Mouse (Mus musculus): ENCODE results near the gene Vgf. TPM values are rescaled to one million over a fixed set of nuclear protein-coding genes. Genes with fewer than 3 reads are reported as not detected.

The Vgf gene
- polyA plus RNA-seq, 1 experiment, result not detected

DNA sequence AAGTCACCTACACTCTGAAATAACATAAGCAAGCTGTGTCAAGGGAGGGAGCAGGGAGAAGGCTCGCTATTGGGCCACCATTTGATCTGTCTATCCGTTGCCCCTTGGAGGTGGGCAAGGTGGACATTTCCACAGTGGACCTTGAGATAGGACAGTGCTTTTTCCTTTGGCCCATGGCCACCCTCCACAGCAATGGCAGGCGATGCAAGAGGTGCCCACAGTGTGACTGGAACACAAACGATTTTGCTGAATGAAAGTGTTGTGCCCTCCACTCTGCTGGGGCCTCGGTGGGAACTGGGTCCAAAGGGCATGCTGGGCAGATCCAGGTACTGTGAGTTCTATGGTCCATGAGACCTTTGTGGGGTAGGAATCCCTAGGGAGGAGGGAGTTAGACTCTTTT is 36.4 kb downstream of the Vgf start:
- peaks cover 12% of the 10 kb centered on the region for H3K4me1 ChIP-seq (ENCODE audit: control insufficient read depth, insufficient read depth, low read length)
- TF ChIP-seq POLR2A (IDR thresholded peaks at IDR 0.05; ENCODE audit: borderline replicate concordance, low read depth, low read length) (no peak), CTCF (IDR thresholded peaks at IDR 0.05; ENCODE audit: low read depth, low read length) (no peak)
- H3K4me3 ChIP-seq (ENCODE audit: insufficient read depth, low read length), result no peak overlapping the region
- no peak overlapping the region for H3K27ac ChIP-seq (ENCODE audit: insufficient read depth, low read depth, low read length)

DNA sequence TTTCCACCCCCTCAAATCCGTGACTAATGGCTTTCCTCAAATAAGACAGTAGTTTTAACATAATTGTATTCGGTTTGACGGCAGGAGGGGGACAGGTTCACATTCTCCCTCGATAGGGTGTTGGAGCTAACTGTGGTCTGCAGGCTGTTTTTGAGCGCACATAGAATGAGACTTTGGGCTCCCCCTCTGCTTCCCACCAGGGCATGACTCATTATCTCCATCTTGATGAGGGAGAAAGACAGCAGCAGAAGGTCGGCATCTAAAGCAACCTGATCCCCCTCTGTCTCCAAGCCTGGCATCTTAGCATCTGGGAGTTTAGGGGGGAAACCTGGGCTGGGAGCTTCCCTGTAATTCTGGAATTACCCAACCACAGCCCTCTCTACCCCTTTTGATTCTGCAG is 39.3 kb downstream of the Vgf start:
- TF ChIP-seq POLR2A (IDR thresholded peaks at IDR 0.05; ENCODE audit: borderline replicate concordance, low read depth, low read length), result no peak
- no peak for TF ChIP-seq CTCF (IDR thresholded peaks at IDR 0.05; ENCODE audit: low read depth, low read length)

DNA sequence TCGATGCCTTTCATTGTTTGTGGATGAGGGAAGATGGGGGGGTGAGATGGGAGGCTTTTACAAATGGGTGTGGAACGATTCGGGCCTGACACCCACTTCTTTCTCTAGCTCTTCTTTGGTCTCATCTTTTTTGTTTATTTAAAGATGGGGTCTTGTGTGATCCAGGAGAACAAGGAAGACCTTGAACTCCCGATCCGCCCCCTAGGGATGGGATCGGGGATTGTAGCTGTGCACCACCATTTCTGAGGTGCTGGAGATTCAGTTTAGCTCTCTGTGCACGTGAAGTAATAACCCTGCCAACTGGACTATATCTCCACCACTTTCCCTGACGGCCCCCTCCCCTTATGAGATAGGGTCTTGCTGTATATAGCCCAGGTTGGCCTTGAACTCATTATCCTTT is 39.7 kb downstream of the Vgf start:
- Histone ChIP-seq H3K4me3 (ENCODE audit: insufficient read depth, low read length) (no peak overlapping the region), H3K27ac (ENCODE audit: insufficient read depth, low read depth, low read length) (no peak overlapping the region), H3K4me1 (ENCODE audit: control insufficient read depth, insufficient read depth, low read length) (peaks cover 18% of the 10 kb centered on the region)
- TF ChIP-seq CTCF (IDR thresholded peaks at IDR 0.05; ENCODE audit: low read depth, low read length), result no peak
- TF ChIP-seq POLR2A (IDR thresholded peaks at IDR 0.05; ENCODE audit: borderline replicate concordance, low read depth, low read length), result no peak

More for the DNA sequence above, 39.3 kb downstream of the Vgf start:
- Histone ChIP-seq H3K4me3 (ENCODE audit: insufficient read depth, low read length) (no peak overlapping the region), H3K4me1 (ENCODE audit: control insufficient read depth, insufficient read depth, low read length) (peaks cover 18% of the 10 kb centered on the region), H3K27ac (ENCODE audit: insufficient read depth, low read depth, low read length) (no peak overlapping the region)

DNA sequence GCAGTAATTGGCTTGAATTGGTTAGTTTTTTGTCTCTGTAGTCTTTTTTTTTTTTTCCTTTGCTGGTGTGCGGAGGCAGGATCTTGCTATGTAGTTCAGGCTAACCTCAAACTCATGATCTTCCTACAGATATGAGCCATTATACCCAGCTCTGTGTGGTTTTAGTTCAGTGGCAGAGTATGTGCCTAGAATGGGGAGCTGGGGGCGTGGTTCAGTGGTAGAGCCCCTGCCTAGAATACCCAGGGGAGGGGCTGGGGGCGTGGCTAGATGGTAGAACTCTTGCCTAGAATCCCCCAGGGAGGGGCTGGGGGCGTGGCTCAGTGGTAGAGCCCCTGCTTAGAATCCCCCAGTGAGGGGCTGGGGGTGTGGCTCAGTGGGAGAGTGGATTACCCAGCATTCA is 42.5 kb downstream of the Vgf start:
- H3K27ac ChIP-seq (ENCODE audit: insufficient read depth, low read depth, low read length), result no peak overlapping the region
- peaks cover 23% of the 10 kb centered on the region for H3K4me1 ChIP-seq (ENCODE audit: control insufficient read depth, insufficient read depth, low read length)
- TF ChIP-seq POLR2A (IDR thresholded peaks at IDR 0.05; ENCODE audit: borderline replicate concordance, low read depth, low read length) (no peak), CTCF (IDR thresholded peaks at IDR 0.05; ENCODE audit: low read depth, low read length) (no peak)
- H3K4me3 ChIP-seq (ENCODE audit: insufficient read depth, low read length), result no peak overlapping the region

DNA sequence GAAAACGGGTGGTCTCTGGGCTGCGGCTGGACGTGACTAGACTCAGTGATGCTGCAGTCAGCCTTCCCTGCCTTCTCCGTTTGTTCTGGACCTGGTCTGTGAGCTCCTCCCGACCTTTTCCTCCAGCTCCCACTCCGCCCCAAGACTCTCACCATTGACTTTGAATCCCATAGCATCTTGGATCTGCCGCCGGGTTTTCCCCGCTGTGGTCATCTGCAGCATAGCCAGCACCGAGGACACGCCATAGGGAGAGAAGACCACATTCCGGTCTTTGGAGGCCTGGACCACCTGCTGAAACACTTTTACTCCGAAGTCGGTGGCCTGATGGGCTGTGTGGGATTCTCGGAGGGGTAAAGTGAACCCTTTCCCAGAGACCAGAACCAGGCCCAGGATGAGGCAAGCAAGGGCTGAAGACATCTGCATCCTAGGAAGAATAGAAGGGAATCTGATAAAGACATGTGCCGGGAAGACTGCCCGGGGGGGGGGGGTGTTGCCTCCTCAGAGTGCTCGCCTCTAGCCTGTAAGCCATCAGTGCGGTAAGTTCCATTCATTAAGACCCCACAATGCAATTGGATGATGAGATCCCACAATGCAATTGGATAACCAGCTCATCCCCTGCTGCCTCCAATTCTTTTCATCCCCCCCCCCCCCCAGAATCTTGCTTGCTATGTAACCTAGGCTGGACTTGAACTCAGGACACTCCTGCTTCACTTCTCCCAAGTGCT is 44.9 kb downstream of the Vgf start:
- TF ChIP-seq CTCF (IDR thresholded peaks at IDR 0.05; ENCODE audit: low read depth, low read length) (no peak), POLR2A (IDR thresholded peaks at IDR 0.05; ENCODE audit: borderline replicate concordance, low read depth, low read length) (no peak)
- Histone ChIP-seq H3K4me1 (ENCODE audit: control insufficient read depth, insufficient read depth, low read length) (peaks cover 40% of the 10 kb centered on the region), H3K4me3 (ENCODE audit: insufficient read depth, low read length) (no peak overlapping the region), H3K27ac (ENCODE audit: insufficient read depth, low read depth, low read length) (no peak overlapping the region)

DNA sequence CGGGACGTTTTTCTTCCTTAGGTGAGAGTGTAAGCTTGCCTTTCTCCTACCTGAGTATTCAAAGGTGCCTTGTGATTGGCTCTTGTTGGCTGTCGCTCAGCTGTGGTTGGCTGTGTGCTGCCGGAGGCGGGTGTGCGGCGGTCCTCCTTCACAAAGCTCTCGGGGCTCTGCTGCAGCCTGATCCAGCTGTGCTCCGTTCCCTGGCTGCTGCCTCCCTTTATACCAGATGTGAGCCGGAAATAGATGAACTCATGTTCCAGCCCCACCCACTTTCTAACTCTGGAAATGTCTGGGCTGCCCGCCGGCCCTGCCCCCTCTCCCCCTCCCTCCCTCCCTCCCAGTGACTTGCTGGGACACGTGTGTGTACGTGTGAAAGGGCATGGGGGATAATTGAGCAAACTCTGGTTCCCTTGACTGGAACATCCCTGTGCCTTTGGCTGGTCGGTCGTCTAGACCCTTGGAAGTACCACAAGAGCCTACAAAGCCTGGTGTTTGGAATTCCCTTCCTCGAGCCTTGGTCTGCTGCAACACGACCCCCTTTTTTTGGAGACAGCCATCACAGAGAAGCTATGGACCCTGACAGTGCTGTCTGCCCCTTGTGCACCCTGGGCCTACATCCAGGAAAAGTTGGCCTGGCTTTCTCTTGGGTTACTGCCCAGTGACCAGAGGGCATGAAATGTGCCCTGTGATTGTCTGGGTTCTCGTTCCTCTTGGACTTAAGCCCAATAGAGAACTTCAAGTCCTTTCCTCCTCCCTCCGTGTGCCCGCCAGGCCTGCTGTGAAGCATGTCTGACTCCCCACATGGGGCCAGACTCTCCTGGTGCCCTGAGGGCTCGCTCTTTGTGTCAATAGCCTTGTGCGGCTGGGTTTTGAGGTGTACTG is 46.1 kb downstream of the Vgf start, which contains the start of gene Serpine1:
Serpine1 (minus strand) TSS at position 190 of the 882 bp plus-strand sequence.
- peak within 1 kb of the TSS; percentile 66 for H3K27ac ChIP-seq (ENCODE audit: insufficient read depth, low read depth, low read length)
- peaks cover 50% of the 10 kb centered on the region for H3K4me1 ChIP-seq (ENCODE audit: control insufficient read depth, insufficient read depth, low read length)
- TF ChIP-seq CTCF (IDR thresholded peaks at IDR 0.05; ENCODE audit: low read depth, low read length) (no peak), POLR2A (IDR thresholded peaks at IDR 0.05; ENCODE audit: borderline replicate concordance, low read depth, low read length) (no peak)
- peak within 1 kb of the TSS; percentile 24 for H3K4me3 ChIP-seq (ENCODE audit: insufficient read depth, low read length)

DNA sequence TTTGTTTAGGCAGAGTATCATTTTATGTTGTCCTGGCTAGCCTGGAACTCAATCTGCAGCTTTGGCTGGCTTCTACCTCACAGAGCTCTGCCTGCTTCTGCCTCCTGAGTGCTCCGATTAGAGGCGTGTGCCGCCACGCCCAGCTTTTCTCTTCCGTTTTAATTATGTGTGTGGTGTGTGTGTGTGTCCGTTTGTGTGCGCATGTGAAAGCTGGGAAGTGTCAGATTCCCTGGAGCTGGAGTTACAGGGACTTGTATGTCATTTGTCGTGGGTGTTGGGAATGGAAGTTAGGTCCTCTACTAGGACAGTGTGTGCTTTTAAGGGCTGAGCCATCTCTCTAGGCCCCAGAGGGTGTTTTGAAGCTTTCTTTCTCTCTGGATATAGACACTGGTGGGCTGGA is 46.9 kb downstream of the Vgf start:
- Histone ChIP-seq H3K4me3 (ENCODE audit: insufficient read depth, low read length) (no peak overlapping the region), H3K4me1 (ENCODE audit: control insufficient read depth, insufficient read depth, low read length) (peaks cover 50% of the 10 kb centered on the region), H3K27ac (ENCODE audit: insufficient read depth, low read depth, low read length) (no peak overlapping the region)
- TF ChIP-seq CTCF (IDR thresholded peaks at IDR 0.05; ENCODE audit: low read depth, low read length) (no peak), POLR2A (IDR thresholded peaks at IDR 0.05; ENCODE audit: borderline replicate concordance, low read depth, low read length) (no peak)

DNA sequence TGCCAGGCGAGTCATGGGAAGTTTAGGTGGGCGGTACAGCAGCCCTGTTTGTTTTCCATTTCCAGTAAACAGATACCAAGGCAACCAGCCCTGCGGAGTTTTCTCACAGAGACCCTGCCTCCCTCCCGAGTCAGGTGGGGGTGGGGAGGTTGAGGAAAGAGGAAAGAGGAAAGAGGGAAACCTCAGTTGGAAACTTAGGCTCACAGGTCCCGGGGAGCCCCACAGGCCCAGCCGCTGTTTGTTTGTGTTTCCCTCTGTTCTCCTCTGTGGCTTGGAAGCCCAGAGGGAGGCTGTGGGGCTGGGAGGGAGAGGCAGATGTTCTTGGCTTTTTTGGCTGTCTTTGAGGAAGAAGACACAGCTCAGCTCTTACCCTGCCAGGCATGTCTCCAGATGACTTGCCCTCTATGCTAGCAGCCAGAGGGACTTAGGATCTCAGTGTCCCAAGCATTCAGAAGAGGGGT is 48.0 kb downstream of the Vgf start:
- Histone ChIP-seq H3K4me3 (ENCODE audit: insufficient read depth, low read length) (no peak overlapping the region), H3K4me1 (ENCODE audit: control insufficient read depth, insufficient read depth, low read length) (peaks cover 52% of the 10 kb centered on the region), H3K27ac (ENCODE audit: insufficient read depth, low read depth, low read length) (no peak overlapping the region)
- TF ChIP-seq POLR2A (IDR thresholded peaks at IDR 0.05; ENCODE audit: borderline replicate concordance, low read depth, low read length), result no peak
- no peak for TF ChIP-seq CTCF (IDR thresholded peaks at IDR 0.05; ENCODE audit: low read depth, low read length)

DNA sequence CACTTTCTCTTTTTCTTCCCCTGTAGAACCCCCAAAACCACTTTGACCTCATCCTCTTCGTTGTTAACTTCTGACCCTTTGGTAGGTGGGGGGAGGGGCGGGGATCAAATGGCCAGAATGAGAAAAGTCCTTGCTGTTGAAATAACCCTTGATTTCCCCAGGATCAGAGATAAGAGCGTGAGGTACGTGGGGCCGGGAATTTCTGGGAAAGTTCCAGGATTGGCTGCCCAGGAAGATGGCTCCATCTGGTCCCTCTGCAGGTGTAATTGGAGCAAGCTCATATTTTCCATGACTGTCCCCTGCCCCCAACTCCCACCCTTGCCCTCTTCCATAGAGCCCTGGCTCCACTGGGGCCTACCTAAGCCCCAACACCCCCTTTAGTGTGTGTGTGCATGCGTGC is 49.5 kb downstream of the Vgf start:
- Histone ChIP-seq H3K4me1 (ENCODE audit: control insufficient read depth, insufficient read depth, low read length) (peaks cover 59% of the 10 kb centered on the region), H3K27ac (ENCODE audit: insufficient read depth, low read depth, low read length) (no peak overlapping the region), H3K4me3 (ENCODE audit: insufficient read depth, low read length) (no peak overlapping the region)
- TF ChIP-seq POLR2A (IDR thresholded peaks at IDR 0.05; ENCODE audit: borderline replicate concordance, low read depth, low read length), result no peak
- TF ChIP-seq CTCF (IDR thresholded peaks at IDR 0.05; ENCODE audit: low read depth, low read length), result no peak
